Mouse (Mus musculus): ENCODE results near the gene S1pr5.

- no peak for TF ChIP-seq CTCF (IDR thresholded peaks at IDR 0.05 in 2 of 3, conservative IDR thresholded peaks at IDR 0.05 in 1 of 3; ENCODE audit: control insufficient read depth in 1 of 3, insufficient read depth in 1 of 3, low read depth in 2 of 3, low read length in 3 of 3, poor library complexity in 1 of 3, severe bottlenecking in 1 of 3)
- TF ChIP-seq GATA1 (IDR thresholded peaks at IDR 0.05; ENCODE audit: low read depth, low read length) = no peak
- TF ChIP-seq TAL1 (IDR thresholded peaks at IDR 0.05; ENCODE audit: low read length) = no peak
- TF ChIP-seq MAFK (IDR thresholded peaks at IDR 0.05; ENCODE audit: borderline replicate concordance, low read depth, low read length) = no peak
- TF ChIP-seq MYB (IDR thresholded peaks at IDR 0.05; ENCODE audit: low read depth, low read length) = no peak
- no peak for TF ChIP-seq EP300 (IDR thresholded peaks at IDR 0.05; ENCODE audit: low read depth in 1 of 2, low read length in 2 of 2)
- no peak for TF ChIP-seq ZNF384 (IDR thresholded peaks at IDR 0.05; ENCODE audit: low read depth, low read length)
- TF ChIP-seq POLR2A (IDR thresholded peaks at IDR 0.05; ENCODE audit: control insufficient read depth in 1 of 2, insufficient read depth in 1 of 2, low read depth in 1 of 2, low read length in 2 of 2, poor library complexity in 1 of 2) = no peak
- TF ChIP-seq KAT2A (conservative IDR thresholded peaks at IDR 0.05; ENCODE audit: low read depth, low read length) = no peak
- no peak for TF ChIP-seq CHD2 (IDR thresholded peaks at IDR 0.05; ENCODE audit: low read length)
- TF ChIP-seq HCFC1 (IDR thresholded peaks at IDR 0.05; ENCODE audit: low read depth, low read length) = no peak
- TF ChIP-seq CHD1 (IDR thresholded peaks at IDR 0.05; ENCODE audit: low read depth, low read length) = no peak
These were observed 49.3 kb downstream of the S1pr5 start for GRCm38 (mm10) chr9:21198960-21199359.

Measured in MEL (cell line).